Mouse (Mus musculus) NIH3T3 (cell line): ENCODE measurements around the gene Sdk2.

ENCODE experiments used
- DNase-seq: peaks from one replicate; pipeline ENCODE4 v3.0.0-alpha.2; 2012; ENCODE audit warnings: low read depth

Gene Sdk2

DNA sequence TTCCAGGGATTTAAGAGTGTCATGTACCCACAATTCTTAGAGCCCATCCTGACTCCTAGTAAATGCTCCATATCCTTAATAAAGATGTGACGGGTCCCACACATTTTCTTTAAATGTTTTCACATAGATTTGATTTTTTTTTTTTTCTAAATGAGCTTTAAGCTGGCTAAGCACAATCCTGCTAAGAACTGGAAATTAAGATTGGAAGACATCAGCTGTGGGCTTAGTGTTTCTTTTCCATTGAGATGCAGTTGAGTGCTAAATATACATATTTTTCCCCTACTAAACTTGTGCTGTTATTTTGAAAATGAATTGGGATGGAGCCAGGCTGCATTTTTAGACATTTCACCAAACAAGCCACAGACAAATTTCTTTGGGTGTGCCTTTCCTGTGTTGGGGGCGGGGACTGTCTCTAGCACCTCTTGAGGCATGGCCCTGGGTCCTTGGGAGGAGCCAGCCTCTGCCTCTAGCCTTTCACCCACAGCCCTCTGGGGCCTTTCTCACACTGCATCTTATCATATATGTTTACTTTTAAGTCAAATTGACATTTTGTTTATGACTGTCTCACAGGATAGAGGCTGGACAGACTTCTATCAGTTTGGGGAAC, 278.6 kb downstream of the Sdk2 start:
- peak; percentile 23 for DNase-seq

DNA sequence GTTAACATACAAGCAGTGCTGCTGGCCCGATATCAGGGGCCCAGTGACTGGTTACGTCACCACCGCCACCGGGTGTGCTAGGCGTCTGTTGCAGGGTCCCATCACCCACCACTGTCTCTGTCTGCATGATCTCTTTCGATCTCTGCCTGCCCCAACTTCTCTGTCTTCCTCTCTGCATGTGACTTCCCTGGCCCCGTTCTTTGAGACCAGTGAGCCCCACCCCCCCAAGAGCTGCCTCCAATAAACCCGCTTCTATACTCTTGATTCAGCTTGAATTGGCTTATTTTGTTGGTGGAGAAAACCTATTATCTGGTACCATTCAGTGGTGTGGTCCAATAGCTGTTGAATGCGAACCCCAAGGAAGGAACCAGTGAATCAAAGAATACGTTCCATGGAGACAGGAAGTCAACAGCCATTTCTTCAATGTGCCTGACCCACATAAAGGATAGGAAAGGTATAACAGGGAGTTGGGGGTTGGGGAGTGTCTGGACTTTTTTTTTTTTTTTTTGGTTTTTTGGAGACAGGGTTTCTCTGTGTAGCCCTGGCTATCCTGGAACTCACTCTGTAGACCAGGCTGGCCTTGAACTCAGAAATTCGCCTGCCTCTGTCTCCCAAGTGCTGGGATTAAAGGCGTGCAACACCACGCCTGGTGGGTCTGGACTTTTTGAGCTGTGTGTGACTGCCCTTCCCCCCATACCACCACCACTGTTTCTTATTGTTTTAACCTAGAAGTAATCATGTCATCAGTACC, 279.2 kb downstream of the Sdk2 start:
- DNase-seq = no peak

DNA sequence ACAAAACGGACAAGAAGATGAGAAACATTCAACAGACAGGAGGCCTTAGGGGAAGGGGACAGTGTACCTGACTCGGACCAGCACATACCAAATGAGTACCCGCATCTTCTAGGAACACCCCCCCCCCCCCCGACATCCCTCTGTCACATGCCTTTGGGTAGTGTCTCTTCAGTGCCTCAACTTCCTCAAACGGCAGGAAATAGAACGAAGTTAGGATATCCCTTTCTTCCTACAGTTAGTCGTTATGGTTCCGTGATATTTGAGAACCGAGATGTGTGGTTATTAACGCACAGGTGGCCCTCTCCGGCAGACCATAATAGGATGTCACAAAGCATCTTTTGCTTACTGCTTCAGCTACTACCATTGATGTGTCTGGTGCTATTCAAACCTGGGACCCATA, 279.8 kb downstream of the Sdk2 start:
- DNase-seq = no peak

DNA sequence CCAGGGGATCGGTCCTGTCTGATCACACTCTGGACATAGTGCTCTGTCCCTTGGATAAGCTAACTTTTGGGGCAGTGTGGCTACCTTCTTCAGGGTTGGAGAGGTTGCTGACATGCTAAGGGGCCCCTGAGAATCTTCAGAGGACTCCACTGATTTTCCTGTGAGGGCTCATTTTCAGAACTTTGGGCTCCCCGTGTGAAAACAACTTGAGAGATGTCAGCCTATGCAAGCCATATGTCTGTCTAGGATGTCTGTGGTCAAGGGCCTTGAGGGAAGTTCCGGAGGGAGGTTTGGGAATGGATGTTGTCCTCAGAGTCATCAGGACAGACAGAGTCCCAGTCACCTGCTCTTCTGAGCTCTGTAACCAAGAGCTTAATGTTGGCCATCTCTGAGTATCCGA, 280.5 kb downstream of the Sdk2 start:
- DNase-seq = no peak

DNA sequence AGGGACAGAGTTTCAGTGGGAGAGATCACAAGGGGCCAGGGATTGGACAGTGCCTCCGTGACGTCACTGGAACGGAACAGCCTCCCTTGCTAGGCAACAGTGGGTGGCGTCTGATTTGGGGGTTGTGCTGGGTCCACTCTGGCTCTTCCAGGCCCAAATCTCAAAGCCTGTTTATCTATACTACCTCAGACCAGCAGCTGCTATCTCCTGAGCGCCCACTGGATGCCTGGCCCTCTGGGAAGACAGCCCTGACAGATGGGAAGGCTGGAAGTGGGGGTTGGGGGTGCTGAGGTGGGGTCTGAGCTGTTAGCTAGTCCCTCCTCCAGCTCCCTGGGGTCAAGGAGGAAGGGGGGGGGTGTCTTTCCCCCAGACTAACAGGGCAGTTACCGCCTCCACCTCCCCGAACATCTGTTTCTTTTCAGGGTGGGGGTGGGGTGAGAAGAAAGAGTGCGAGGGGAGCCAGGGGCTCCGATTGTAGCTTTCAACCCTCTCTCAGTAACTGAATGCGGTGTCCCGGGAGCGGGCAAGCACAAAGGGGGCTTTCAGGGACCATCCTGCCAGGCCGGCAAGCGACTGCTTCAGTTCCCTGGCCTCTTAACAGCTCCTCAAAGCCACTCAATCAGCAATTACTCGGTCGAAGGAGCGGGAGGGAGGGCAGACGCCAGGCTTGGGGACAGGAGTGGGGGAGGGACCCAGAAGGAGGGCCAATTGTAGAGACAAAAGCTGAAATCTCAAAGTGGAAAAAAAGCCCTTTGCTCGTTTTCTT, 281.3 kb downstream of the Sdk2 start:
- peak; percentile 66 for DNase-seq

DNA sequence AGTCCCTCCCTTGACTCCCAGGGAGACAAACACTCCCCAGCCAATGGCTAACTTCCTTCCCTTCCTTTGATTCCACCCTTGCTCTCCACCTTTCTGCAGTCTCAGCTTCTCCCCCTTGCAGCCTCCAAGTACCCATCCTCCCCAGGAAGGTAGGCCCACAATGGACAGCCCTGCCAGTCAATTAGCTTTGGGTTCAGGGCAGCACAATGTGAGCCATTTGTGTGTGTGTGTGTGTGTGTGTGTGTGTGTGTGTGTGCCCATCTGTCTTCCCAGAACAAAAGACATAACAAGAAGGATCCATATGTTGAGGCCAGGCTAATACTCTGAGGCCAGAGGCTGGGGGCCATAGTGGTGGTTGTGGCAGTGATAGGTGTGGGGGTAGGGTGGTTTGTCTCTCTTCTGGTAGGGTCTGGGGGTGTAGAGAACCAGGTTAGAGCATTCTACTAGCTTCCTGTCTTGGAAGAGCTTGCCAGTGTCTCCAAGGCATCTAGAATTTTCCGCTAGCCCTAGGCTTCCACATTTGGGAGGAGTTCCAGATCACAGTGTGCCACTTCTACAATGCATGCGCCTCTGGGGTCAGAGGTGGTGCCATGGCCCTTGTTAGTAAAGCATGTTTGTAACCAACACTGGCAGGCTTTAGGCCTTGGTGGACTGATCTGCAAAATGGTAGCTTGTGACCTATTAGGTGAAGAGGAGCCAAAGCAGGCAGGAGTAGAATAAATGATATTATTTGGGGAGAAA, 282.0 kb downstream of the Sdk2 start:
- DNase-seq = no peak

DNA sequence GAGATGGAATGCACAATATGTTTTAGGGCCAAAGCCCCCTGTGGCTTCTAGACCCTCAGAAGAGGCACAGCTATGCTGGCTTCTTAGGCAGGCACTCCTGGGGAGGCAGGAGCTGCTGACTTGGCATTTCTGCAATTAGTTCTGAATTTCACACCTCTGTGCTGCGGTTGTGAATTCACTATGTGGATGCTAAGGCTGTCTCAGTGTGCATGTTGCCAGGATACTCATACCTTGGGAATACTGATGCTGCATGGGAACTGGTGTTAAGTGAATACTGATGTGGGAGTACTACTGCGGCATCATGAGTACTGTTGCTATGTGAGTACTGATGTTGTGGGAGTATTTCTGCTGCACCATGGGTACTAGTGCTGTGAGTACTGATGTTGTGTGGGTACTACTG, 284.4 kb downstream of the Sdk2 start:
- no peak for DNase-seq

DNA sequence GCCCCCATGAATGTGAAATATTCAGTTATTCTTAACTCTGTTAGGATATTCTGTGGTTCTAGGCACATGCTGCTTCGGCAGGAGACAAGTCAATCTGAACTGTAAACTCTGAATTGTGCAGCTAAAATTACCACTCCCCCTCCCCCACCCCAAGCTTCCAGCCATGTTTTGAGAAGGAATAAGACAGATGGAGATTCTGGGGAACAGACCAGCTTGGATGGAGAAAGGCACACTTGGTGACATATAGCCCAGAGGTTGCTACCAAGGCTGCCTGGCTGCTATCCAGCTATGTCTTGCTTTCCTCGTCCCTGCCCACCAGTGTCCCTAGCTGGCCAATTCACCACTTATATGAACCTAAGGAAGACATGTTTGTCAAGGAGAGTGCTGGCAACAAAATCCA, 284.8 kb downstream of the Sdk2 start:
- no peak for DNase-seq

DNA sequence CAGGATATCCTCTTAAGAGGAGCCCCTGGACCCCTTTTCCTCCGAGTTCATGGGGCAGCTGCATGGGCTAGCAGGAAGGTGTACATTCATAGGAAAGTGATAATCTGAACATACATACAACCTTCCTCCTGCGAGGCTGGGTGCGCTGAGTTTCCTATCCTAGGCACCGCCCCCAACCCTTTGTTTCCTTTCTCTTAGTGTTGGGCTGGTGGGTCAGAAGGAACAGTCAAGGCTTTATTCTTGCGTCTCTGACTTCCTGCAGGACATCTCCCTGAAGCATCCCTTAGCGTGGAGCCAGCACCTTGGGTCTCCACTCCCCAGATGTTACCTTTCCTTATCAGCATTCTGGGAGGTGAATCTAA, 287.2 kb downstream of the Sdk2 start:
- DNase-seq = no peak

DNA sequence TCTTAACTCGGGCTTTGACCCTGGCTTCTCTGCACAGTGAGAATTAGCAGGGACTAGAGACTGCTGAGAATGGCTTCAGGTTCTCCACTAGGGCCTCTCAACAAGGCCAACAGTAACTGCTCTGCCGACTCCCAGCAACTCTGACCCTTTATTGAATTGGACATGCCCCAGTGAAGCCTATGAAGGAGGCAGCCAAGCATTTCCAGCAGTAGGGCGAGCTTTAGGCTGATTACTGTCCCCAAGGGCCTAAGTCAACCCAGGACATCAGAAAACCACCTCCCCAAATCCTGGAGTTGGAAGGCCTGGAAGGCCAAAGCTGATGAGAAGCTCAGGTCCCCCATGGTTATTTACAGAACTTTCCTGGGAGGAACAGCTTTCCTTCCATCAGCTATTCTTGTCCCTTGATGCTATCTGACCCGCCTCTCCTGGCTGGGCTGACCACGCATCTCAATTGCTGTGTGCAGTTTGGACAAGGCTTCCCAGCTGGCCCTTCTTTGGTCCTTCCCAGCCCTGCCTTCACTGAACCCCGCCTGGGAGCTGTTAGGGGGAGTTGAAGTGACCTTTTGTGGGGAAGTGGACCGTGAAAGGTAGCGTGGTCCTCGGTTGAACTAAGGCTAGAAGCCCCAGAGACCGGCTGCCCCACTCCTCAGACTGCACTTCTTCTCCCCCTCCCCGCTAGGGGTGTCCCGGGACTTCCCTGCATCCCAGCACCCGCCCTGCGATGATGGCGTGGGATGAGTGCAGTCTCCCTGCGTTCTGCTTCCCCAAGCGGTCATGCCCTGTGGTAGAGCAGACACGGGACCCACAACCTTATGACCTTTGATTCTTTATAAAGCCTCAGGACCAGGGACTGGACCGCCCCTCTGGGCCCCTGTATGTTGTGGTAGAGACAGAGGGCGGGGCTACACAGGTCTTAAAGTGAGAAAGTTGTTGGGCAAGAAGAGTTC, 287.8 kb downstream of the Sdk2 start:
- DNase-seq = no peak

DNA sequence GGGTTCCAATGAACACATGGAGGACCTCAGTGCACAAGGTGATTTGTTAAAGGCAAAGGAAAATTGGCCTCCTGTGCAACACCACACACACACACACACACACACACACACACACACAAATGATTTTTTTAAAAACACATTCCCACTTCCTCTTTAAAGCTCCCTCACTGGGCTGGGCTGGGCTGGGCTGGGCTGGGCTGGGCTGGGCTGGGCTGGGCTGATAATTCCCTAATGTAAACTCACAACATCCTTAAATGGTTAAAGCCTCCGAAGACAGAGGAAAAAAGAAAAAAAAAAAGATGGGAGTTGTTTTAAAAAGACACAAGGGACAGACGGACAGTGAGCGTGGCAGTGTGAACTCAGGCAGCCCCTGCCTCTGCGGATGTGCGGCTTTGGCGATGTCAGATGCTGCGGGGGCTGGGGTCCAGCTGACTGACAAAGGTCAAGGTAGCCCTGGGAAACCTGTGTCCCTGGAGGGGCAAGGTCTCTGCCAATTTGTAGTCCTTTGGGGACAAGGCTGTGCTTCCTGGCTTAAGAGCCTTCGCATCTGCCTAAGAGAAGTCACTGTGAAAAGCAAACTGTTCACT, 288.9 kb downstream of the Sdk2 start:
- no peak for DNase-seq

DNA sequence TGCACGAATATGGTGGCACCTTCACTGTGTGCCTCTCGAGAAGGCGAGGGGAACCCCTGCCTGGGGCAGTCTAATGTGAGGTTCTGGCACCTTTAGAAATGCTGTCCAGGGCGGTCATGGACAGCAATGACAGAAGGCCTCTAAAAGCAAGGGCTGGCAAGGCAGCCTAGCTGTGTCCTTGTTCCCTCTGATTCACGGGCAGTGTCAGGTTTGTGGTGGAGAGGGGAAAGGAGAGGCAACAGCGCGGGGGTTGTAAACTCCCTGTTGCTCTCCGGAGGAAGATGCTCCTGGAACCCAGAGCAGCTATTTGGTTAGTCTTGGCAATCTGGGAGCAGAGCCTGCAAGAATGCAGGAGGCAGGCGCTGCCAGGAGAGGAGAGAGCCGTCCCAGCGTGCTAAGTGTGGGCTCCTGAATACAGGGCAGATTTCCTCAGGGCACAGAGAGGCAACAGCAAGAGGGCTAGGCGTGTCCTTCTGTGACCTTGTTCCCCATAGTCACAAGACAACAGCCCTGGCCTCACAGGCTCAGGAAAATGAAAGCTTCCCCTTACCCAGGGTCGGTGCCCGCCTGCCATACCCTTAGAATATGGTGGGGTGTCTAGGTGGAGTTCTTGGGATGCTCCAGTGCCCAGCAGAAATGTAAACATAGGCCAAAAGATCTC, 289.9 kb downstream of the Sdk2 start:
- DNase-seq = no peak

DNA sequence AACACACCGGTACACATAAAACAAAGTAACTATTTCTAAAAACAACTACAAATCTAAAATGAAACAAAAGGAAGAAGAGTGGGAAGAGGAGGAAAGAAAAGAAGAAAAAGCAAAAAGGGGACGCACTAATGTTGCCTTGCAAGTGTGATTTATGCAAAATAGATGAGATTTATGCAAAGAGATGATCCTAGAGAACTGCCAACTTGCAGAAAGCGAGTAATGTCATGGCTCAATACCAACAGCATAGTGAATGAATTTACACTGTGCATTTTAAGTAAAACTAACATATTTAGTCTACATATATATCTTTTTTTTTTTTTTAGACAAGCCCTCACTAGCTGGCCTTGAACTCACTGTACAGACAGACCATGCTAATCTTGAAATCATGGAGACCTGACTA, 292.1 kb downstream of the Sdk2 start:
- DNase-seq = no peak

DNA sequence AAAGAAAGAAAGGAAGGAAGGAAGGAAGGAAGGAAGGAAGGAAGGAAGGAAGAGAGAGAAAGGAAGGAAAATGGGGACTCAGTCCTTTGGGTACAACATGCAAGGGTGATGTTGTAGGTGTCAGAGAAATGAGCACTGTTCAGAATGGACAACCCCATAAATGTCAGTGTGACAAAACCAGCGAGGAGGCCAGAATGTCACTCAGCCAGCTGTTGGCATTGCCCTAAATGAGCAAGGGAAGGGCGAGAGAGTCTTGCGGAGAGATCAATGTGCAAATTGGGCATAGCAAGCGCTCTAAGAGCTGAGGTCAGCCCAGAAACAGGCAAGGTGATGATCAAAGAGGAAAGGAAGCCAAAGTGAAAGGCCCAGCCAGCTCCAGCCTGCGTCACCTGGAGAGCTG, 293.7 kb downstream of the Sdk2 start:
- DNase-seq = no peak

DNA sequence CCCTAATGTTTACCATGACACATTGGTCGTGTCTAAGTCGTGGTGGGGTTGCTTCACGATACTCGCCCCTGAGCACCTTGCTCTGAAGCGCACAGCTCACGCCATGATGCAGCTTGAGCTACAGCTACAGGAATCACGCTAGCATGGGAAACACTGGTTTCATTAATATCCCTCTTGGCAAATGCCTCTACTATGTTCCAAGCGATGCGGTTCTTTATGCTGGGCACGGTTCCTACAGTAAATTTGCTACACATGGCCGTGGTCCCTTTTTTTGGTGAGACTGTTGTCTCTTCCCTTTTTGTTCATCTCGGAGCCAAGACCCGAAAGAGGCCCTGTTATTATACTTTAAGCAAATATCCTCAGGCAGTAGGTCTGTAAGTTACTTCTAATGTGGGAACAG, 295.7 kb downstream of the Sdk2 start:
- no peak for DNase-seq

DNA sequence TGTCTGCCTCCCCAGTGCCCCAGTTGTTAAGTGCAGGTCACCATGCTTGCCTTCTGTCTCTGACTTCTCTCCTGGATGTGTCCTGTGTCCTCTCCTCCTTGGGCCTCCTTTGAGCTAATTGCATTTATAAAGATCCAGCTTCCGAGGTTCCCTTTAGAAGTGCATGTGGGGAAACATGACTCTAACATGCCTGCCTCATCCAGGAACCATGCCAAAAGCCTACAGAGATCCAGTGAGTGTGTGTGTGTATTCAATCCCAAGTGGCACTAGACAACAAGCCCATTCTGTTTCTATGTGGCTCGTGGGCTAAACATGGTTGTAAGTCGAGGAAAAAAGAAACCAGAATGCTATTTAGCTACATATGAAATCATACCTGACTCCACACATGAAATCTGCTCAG, 298.5 kb downstream of the Sdk2 start:
- peak; percentile 61 for DNase-seq

DNA sequence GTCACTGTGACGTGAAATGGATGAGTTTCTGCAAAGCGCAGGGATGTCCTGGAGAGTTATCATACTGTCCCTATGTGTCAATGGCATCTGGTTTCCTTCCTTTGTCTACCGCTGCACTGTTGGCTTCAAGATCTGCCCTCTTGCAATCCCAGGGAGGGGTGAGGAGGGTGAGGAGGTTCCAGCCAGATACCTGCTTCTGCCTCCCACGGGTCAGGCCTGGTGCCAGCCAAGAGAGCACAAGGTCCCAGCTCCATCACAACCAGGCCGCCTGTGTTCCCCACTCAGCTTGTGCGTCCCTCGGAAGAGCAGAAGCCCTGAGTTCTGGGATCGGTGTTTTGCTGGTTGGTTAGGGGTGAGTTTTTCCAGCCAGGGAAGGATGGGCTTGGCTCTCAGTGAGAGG, 299.6 kb downstream of the Sdk2 start:
- no peak for DNase-seq

DNA sequence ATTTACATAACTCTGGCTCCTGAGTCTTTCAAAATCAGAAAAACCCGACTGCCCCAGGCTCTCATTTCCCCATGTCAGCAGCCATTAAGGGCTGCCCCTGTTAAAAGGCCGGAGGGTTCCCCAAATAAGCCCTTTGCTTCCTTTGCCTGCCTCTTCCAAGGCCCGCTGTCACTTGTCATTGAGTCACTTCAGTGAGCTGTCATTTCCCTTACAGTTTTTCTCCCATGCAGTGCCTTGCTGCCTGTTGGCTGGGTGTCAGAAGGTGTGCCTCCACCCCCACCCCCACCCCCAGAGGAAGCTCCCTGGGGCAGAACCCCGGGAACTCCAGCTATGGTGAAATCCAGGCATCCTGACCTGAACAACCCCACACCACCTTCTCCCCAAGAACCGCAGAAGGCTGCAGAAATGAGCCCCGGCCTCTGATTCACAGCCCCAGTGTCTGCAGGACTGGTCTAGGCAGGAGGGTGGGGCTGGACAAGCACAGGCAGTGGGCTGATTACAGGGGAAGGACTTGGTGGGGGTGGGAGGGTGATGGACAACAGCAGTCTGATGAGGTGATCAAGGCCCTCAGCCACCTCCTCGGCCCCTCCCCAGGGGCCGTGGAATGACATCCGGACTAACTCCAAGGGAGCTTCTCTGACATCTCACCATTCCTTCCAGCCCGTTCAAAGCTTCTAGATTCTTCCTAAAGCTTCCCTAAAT, 300.4 kb downstream of the Sdk2 start:
- DNase-seq = peak; percentile 40

DNA sequence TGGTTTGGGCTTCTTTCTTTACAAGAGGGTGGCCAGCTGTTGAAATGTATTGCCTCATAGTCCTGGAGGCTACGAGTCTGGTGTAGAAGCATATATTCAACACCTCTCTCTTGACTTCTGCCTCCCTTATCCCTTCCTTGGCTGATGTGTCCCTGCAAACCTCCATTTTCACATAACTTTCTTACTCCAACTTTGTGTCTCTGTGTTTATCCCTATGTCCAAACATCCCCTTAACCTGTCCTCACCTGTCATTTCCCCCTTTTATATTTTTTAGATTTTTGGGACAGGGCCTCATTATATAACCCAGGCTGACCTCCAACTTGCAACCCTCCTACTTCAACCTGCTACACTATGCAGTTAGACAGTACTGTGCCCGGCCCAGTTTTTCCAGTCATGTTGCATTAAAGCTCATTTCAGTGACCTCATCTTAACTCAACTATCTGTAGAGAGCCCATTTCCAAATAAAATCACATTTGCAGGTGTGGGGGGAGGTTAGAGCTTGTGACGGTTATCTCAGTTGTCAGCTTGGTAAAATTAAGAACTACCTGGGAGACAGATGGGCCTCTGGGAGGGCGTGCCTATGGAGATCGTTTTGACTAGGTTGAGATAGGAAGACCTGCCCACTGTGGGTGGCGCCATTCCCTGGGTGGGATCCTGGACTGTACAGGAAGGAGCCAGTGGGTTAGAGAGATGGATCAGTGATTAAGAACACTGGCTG, 302.6 kb downstream of the Sdk2 start:
- no peak for DNase-seq
